Mouse (Mus musculus): ENCODE data around the gene Cd276. TPM values are rescaled to one million over a fixed set of nuclear protein-coding genes. Genes with fewer than 3 reads are reported as not detected.

Cd276 gene
- 26.9 and 35.4 TPM in 2 replicates for polyA plus RNA-seq (2012; rRNA removed)

GRCm38 (mm10) chr9:58554908-58555684 lies at the start of gene Cd276:
Cd276 (minus strand) TSS chr9:58555437.

GRCm38 (mm10) chr9:58581958-58582540 lies 26.8 kb upstream of the Cd276 start, which contains the start of gene Nptn:
Nptn (plus strand) TSS chr9:58582240.

GRCm38 (mm10) chr9:58487851-58488801 lies 67.1 kb downstream of the Cd276 start, which contains the start of gene Insyn1:
Insyn1 (plus strand) TSS chr9:58488603.

Other genes with a start within 250 kb of the Cd276 start
- gene Loxl1, start 242.3 kb downstream of the Cd276 start, polyA plus RNA-seq (2012; rRNA removed) = 9.1 and 19.7 TPM in 2 replicates
- gene Tbc1d21, start 185.0 kb downstream of the Cd276 start, polyA plus RNA-seq (2012; rRNA removed) = not detected in 2 replicates
- 11.2 and 14.8 TPM in 2 replicates for gene Insyn1, start 66.8 kb downstream of the Cd276 start, polyA plus RNA-seq (2012; rRNA removed)
- gene Nptn, start 26.8 kb upstream of the Cd276 start, polyA plus RNA-seq (2012; rRNA removed) = 104 and 159 TPM in 2 replicates
- gene Rec114, start 188.5 kb upstream of the Cd276 start, polyA plus RNA-seq (2012; rRNA removed) = 1.2 and 2.5 TPM in 2 replicates